Mouse (Mus musculus) bone marrow macrophage, adult 2 months (primary cell): ENCODE results near the gene Spp1. TPM values are rescaled to one million over a fixed set of nuclear protein-coding genes. Genes with fewer than 3 reads are reported as not detected.

Experiments used
- H3K27ac ChIP-seq: 2 replicates; pipeline ENCODE4 v1.5.1; 2012; ENCODE audit warnings: low read depth, low read length; ENCODE audit not compliant: insufficient read depth
- H3K4me1 ChIP-seq: 2 replicates; pipeline ENCODE4 v1.6.1; 2012; ENCODE audit warnings: low read length; ENCODE audit not compliant: control insufficient read depth, insufficient read depth
- H3K4me3 ChIP-seq: 2 replicates; pipeline ENCODE4 v1.5.1; 2012; ENCODE audit warnings: mild to moderate bottlenecking, low read length, moderate library complexity; ENCODE audit not compliant: insufficient read depth
- CTCF ChIP-seq: IDR thresholded peaks from 2 replicates; pipeline ENCODE4 v1.5.1; 2012; ENCODE audit warnings: low read depth, mild to moderate bottlenecking, low read length, moderate library complexity
- POLR2A ChIP-seq: IDR thresholded peaks from 2 replicates; pipeline ENCODE4 v1.6.1; 2012; ENCODE audit warnings: mild to moderate bottlenecking, low read depth, low read length, borderline replicate concordance
- polyA plus RNA-seq: library from polyadenylated mRNA; stranded (reverse); fragments of >200 nt; gene quantifications from 2 replicates; pipeline ENCODE4 v1.2.4, GENCODE M21; 2012; ENCODE audit not compliant: missing spikeins, insufficient read depth, insufficient read length

The Spp1 gene
- polyA plus RNA-seq, 1 experiment = 522 TPM

DNA sequence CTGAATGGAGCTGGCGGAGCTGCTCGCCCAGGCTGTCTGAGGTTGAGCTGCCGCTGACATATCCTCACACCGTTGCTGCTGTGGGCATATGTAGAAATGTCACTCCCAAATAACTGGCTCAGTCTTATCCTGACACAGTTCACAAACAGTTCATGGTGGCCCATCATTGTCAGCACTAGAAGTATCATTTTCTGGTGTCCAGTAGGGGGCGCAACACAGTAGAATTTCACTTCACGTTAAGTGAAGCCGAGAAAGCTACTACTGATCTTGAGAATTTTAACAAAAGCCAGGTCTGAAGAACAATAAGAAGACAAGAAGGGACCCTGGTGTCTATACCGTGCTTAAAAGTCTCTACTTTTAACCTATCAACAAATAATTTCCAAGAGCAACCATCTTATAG is 37.5 kb downstream of the Spp1 start:
- no peak overlapping the region for H3K4me3 ChIP-seq
- H3K27ac ChIP-seq = no peak overlapping the region
- no peak for TF ChIP-seq CTCF
- TF ChIP-seq POLR2A = no peak
- H3K4me1 ChIP-seq = no peaks in the 10 kb centered on the region

DNA sequence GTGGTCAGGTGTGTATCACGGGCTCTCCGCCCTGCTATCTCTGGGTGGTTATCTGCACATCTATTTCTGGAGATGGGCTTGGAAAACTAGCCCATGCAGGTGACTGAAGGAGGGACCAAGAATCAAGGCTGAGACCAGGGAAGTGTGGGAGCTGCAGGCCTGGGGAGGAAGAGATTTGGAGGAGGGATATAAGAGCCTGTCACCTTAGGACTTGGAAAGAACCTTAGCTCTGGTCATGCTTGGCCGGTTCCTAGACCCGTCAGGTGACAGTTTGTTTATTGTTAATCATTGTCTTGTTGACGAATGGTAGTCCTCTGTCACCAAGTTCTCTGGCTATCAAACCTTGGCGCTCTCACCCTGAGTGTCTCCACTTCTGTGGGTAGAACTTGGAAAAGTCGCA is 45.4 kb downstream of the Spp1 start:
- Histone ChIP-seq H3K4me3 (no peak overlapping the region), H3K4me1 (peaks cover 2% of the 10 kb centered on the region; the same call in 1 of the 2 replicates), H3K27ac (no peak overlapping the region)
- TF ChIP-seq CTCF = no peak
- TF ChIP-seq POLR2A = no peak

DNA sequence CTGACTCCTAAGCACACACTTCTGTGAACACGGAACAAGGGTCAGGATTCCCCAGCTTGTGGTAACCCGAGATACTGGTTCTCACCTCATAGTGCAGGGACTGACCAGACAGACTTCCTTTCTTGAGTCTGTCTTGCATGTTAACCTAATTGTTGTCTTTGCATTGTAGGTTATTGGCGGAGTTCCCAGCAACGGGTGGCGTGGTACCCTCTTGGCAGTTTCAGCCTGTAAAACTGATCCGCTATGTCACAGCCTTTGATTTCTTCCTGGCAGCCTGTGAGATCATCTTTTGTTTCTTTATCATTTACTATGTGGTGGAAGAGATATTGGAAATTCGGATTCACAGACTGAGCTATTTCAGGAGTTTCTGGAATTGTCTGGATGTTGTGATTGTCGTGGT is 47.9 kb downstream of the Spp1 start:
- Histone ChIP-seq H3K27ac (no peak overlapping the region), H3K4me1 (peaks cover 2% of the 10 kb centered on the region; the same call in 1 of the 2 replicates), H3K4me3 (no peak overlapping the region)
- TF ChIP-seq CTCF = no peak
- no peak for TF ChIP-seq POLR2A

Other genes starting within 250 kb of the Spp1 start
- gene Dmp1, start 232.5 kb upstream of the Spp1 start, polyA plus RNA-seq = not detected in 2 replicates
- gene Ibsp, start 135.9 kb upstream of the Spp1 start, polyA plus RNA-seq = not detected in 2 replicates
- gene Mepe, start 109.8 kb upstream of the Spp1 start, polyA plus RNA-seq = not detected in 2 replicates
- gene Pkd2, start 24.3 kb downstream of the Spp1 start, polyA plus RNA-seq = 17.8 and 20.7 TPM in 2 replicates
- gene BC005561, start 73.2 kb downstream of the Spp1 start, polyA plus RNA-seq = 3.7 and 3.9 TPM in 2 replicates